ENCODE assay signal across 9 mouse cellular contexts in genomic region chr11:76911325-76912054, GRCm38 (mm10). TPM values are rescaled to one million over a fixed set of nuclear protein-coding genes. Genes with fewer than 3 reads are reported as not detected.
DNase-seq lines count a peak whose midpoint lies in the region; ATAC-seq lines count a peak whose summit lies in the region.
"Had no signal": no experiment of that assay in that cellular context is flagged by ENCODE, and none has a peak within 500 bp of the region (broad histone marks: within the 10 kb centered on the region; RNA-seq: fewer than 3 reads in every experiment).

No protein-coding gene starts in this region.

- H3K4me2 ChIP-seq in hindbrain, embryonic 13.5 days = no peak overlapping the region
- no peak overlapping the region for H3K4me2 ChIP-seq in hindbrain, embryonic 11.5 days (replicated peaks; ENCODE audit: low read depth, low read length)
- no peak overlapping the region for H3K4me2 ChIP-seq in hindbrain, embryonic 15.5 days
- H3K4me2 ChIP-seq in limb, embryonic 12.5 days = no peak overlapping the region; the same call in 1 of the 2 replicates

- WGBS in hindbrain, embryonic 13.5 days = 17% methylated on average over 3 of the region's 3 CpGs
- 20% methylated on average over 3 of the region's 3 CpGs for WGBS in hindbrain, embryonic 11.5 days
- 11% methylated on average over 3 of the region's 3 CpGs for WGBS in hindbrain, embryonic 15.5 days
- 57% methylated on average over 3 of the region's 3 CpGs for WGBS in limb, embryonic 12.5 days

- no peak overlapping the region for H3K9ac ChIP-seq in hindbrain, embryonic 13.5 days
- no peak overlapping the region for H3K9ac ChIP-seq in hindbrain, embryonic 11.5 days (ENCODE audit: low read depth, low read length)
- H3K9ac ChIP-seq in hindbrain, embryonic 15.5 days = no peak overlapping the region
- H3K9ac ChIP-seq in limb, embryonic 12.5 days (replicated peaks) = no peak overlapping the region

- peak overlapping the region; percentile 36; the same call in 1 of the 2 replicates for H3K27ac ChIP-seq in hindbrain, embryonic 13.5 days
- H3K27ac ChIP-seq in hindbrain, embryonic 11.5 days (ENCODE audit: low read depth, low read length) = no peak overlapping the region
- H3K27ac ChIP-seq in hindbrain, embryonic 15.5 days (replicated peaks) = peak overlapping the region; percentile 22; the same call in 1 of the 2 replicates
- H3K27ac ChIP-seq in limb, embryonic 12.5 days = 0 out of 2 replicates have a peak overlapping the region, but pooled peaks have one; percentile 23

- no peak for DNase-seq in hindbrain, embryonic 11.5 days (ENCODE audit: low spot score)
- DNase-seq in brain, adult 2 months (ENCODE audit: low read depth, low spot score) = peak; percentile 75
- no peak for DNase-seq in urinary bladder, postnatal 25 days (ENCODE audit: low spot score)
- DNase-seq in urinary bladder, postnatal 14 days (ENCODE audit: low spot score) = no peak
- DNase-seq in adrenal gland, postnatal 10 days = no peak

- H3K9me3 ChIP-seq in hindbrain, embryonic 13.5 days = no peaks in the 10 kb centered on the region
- H3K9me3 ChIP-seq in hindbrain, embryonic 11.5 days (ENCODE audit: control insufficient read depth, low read length) = no peaks in the 10 kb centered on the region
- H3K9me3 ChIP-seq in hindbrain, embryonic 15.5 days = no peaks in the 10 kb centered on the region
- no peaks in the 10 kb centered on the region for H3K9me3 ChIP-seq in limb, embryonic 12.5 days

- H3K27me3 ChIP-seq in hindbrain, embryonic 13.5 days = 0 out of 2 replicates have a peak, but pooled peaks cover 3% of the 10 kb centered on the region
- H3K27me3 ChIP-seq in hindbrain, embryonic 11.5 days (ENCODE audit: control insufficient read depth, insufficient read depth, low read length) = no peaks in the 10 kb centered on the region
- H3K27me3 ChIP-seq in hindbrain, embryonic 15.5 days = no peaks in the 10 kb centered on the region
- no peaks in the 10 kb centered on the region; the same call in 1 of the 2 replicates for H3K27me3 ChIP-seq in limb, embryonic 12.5 days

- no peaks in the 10 kb centered on the region for H3K36me3 ChIP-seq in hindbrain, embryonic 13.5 days
- H3K36me3 ChIP-seq in hindbrain, embryonic 11.5 days (ENCODE audit: control insufficient read depth, insufficient read depth, low read length) = no peaks in the 10 kb centered on the region
- H3K36me3 ChIP-seq in hindbrain, embryonic 15.5 days = no peaks in the 10 kb centered on the region
- no peaks in the 10 kb centered on the region for H3K36me3 ChIP-seq in limb, embryonic 12.5 days

- H3K4me1 ChIP-seq in hindbrain, embryonic 13.5 days (replicated peaks) = peaks cover 17% of the 10 kb centered on the region
- H3K4me1 ChIP-seq in hindbrain, embryonic 11.5 days (replicated peaks; ENCODE audit: control insufficient read depth, insufficient read depth, low read length) = no peaks in the 10 kb centered on the region
- H3K4me1 ChIP-seq in hindbrain, embryonic 15.5 days (replicated peaks) = peaks cover 19% of the 10 kb centered on the region
- peaks cover 24% of the 10 kb centered on the region for H3K4me1 ChIP-seq in limb, embryonic 12.5 days (replicated peaks)

- H3K4me3 ChIP-seq in hindbrain, embryonic 13.5 days = no peak overlapping the region
- H3K4me3 ChIP-seq in hindbrain, embryonic 11.5 days (ENCODE audit: low read depth, low read length) = no peak overlapping the region
- H3K4me3 ChIP-seq in hindbrain, embryonic 15.5 days = no peak overlapping the region
- H3K4me3 ChIP-seq in limb, embryonic 12.5 days (replicated peaks) = no peak overlapping the region

- peak; percentile 63; the same call in 1 of the 2 replicates for ATAC-seq in hindbrain, embryonic 13.5 days (ENCODE audit: low FRiP score)
- no peak for ATAC-seq in hindbrain, embryonic 11.5 days (ENCODE audit: low FRiP score)
- ATAC-seq in hindbrain, embryonic 15.5 days (ENCODE audit: low FRiP score, low read depth) = peak; percentile 66
- no peak for ATAC-seq in limb, embryonic 12.5 days (ENCODE audit: insufficient number of reproducible peaks, insufficient read depth, low FRiP score, low TSS enrichment, low read depth)

RNA-seq across cellular contexts. Expression of gene Tmigd1, which starts 9.5 kb away (rescaled TPM):
- polyA plus RNA-seq in hindbrain, embryonic 13.5 days (2015; fragmentation: Nextera tagmentation; extraction: Ambion mirVana) = not detected in 2 replicates
- polyA plus RNA-seq in hindbrain, embryonic 11.5 days (2014; fragmentation: Nextera tagmentation; extraction: Ambion mirVana) = 0.17 TPM in 1 of 2 replicates, not detected in the other
- not detected in 2 replicates for polyA plus RNA-seq in hindbrain, embryonic 15.5 days (2015; fragmentation: Nextera tagmentation; extraction: Ambion mirVana)
- polyA plus RNA-seq in limb, embryonic 12.5 days (2016; fragmentation: Nextera tagmentation; extraction: Ambion mirVana) = not detected in 2 replicates
- total RNA-seq in adrenal gland, postnatal 10 days (2021) = 1 to 10 TPM in 1 of 2 experiments, under 1 TPM in 1; 0.81 to 1.8 TPM
- polyA plus RNA-seq: limb, embryonic 11.5 days had no signal

RNA-seq across cellular contexts. Expression of gene Blmh, which starts 13.1 kb away (rescaled TPM):
- 149 and 155 TPM in 2 replicates for polyA plus RNA-seq in hindbrain, embryonic 13.5 days (2015; fragmentation: Nextera tagmentation; extraction: Ambion mirVana)
- polyA plus RNA-seq in hindbrain, embryonic 11.5 days (2014; fragmentation: Nextera tagmentation; extraction: Ambion mirVana) = 164 and 193 TPM in 2 replicates
- polyA plus RNA-seq in hindbrain, embryonic 15.5 days (2015; fragmentation: Nextera tagmentation; extraction: Ambion mirVana) = 131 and 136 TPM in 2 replicates
- polyA plus RNA-seq in limb, embryonic 12.5 days (2016; fragmentation: Nextera tagmentation; extraction: Ambion mirVana) = 202 and 212 TPM in 2 replicates
- total RNA-seq in adrenal gland, postnatal 10 days (2021) = 10 to 100 TPM; 60.4 to 67.4 TPM

Comparison
In these comparisons a context has a peak if more than half of its experiments do, and no peak if none do; other contexts are left out.
1. ATAC-seq: peak in hindbrain, embryonic 13.5 days (single experiment) and hindbrain, embryonic 15.5 days (single experiment); none in hindbrain, embryonic 11.5 days (single experiment) and limb, embryonic 12.5 days (single experiment).